Mouse (Mus musculus) stomach, postnatal 0 days (tissue): ENCODE data around the gene C87436.

ENCODE experiments used
- CTCF ChIP-seq: IDR thresholded peaks from 2 replicates; pipeline ENCODE4 v1.5.1; 2016; ENCODE audit warnings: antibody characterized with exemption, low read depth, mild to moderate bottlenecking, moderate library complexity
- EP300 ChIP-seq: optimal IDR thresholded peaks from 2 replicates; pipeline ENCODE3; 2016; ENCODE audit warnings: antibody characterized with exemption

DNA sequence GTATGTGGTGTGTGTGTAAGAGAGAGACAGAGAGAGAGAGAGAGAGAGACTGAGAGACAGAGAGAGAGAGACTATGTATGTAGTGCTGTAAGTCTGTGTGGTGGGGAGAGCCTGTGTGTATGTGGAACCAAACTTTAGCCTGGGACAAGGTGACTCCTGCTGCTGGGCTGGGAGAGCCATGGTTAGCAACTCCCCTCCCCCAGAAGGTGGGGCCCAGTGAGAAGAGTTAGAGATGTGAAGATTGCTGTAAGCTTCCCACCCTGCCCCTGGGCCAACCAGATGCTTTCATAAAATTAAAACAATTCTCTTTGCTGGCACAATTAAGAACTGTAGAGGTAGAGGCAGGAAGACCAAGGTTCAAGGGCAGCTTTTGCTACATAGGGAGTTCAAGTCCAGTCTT lies 68.9 kb downstream of the C87436 start:
- TF ChIP-seq CTCF: no peak
- no peak for TF ChIP-seq EP300
